Mouse (Mus musculus) leukemia stem cell, adult 10-12 weeks (primary cell): ENCODE results near the gene Gapvd1. TPM values are rescaled to one million over a fixed set of nuclear protein-coding genes. Genes with fewer than 3 reads are reported as not detected.

Experiments
- polyA plus RNA-seq: library from polyadenylated mRNA; stranded (reverse); fragments of >175 nt; gene quantifications from 2 replicates; pipeline ENCODE4 v1.2.3, GENCODE M21; 2012; ENCODE audit warnings: low replicate concordance

Gene Gapvd1
- 20.5 and 24.6 TPM in 2 replicates for polyA plus RNA-seq

DNA sequence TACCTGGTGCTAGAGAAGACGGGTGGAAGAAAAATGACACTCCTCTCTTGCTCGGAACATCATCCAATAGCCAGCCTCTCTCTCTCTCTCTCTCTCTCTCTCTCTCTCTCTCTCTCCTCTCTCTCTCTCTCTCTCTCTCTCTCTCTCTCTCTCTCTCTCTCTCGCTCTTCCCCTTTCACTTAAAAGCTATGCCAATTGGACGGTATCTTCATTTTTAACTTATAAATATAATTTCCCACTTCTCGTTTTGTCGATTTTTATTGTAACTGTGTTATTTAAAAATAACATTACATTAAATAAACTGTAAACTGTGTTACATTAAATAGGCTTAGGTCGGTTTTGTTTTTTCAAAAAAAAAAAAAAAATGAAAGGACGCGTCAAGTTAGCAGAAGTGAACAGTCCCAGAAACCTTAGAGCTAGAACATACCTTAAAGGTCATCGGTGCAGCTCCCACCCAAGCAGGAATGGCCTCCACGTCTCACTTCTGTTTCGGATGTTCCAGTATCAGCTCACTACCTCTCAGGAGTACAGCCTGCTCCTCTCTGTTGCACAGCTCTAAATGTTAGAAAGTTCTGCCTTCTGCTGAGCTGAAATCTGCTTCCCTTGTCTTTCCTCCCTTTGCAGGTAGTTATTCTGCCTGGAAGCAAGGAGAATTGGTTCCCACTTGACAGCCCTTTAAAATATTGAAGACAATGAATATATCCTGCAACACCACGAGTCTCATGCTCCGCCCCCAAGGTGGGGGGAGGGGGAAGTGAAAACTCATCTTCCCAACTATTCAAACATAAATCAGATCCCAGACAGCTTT is at the start of gene Gapvd1:
Gene Gapvd1, minus strand, starts transcription at position 682 of the 808 bp plus-strand sequence.

DNA sequence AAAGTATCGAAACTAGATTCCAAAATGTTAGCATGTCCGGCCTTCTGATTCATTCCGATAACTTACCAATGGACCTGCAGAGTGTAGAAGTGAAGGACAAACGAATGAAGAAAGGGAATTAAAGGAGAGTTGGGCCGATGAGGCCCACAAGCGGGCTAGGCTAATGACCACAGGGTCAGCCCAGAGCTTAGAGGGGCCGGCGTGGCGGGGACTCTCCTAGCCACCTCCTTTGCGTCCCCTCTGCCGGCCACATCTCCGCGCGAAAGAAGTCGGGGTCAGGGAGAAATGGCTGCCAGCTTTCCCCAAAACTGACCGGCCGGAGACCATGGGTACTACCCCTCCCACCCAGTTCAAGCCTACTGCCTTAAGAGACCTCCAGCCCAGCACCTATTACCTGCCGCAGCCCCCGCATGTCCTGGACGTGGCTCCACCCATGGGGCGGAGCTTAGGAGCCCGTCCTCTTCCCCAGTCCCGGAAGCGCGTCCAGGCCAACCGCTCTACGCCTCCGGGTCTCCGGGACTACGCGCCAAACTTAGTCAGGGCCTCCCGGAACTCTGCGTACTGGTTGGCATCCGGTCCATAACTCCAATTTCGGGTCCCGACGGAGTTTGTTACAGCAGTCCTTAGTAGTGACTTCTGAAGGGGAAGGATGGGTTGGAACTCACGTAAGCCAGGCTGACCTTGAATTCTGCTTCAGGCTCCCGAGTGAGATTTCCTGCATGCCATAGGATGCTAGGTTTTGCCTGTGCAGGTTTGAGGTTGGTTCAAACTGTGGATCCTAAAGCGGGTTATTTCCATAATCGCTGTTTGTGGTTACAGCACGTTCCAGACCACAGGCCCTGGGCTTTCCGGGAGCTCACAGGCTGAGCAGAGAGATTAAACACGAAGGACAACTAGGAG is 44.6 kb upstream of the Gapvd1 start, which contains the start of gene Rabepk:
Gene Rabepk, minus strand, starts transcription at position 556 of the 900 bp plus-strand sequence.

DNA sequence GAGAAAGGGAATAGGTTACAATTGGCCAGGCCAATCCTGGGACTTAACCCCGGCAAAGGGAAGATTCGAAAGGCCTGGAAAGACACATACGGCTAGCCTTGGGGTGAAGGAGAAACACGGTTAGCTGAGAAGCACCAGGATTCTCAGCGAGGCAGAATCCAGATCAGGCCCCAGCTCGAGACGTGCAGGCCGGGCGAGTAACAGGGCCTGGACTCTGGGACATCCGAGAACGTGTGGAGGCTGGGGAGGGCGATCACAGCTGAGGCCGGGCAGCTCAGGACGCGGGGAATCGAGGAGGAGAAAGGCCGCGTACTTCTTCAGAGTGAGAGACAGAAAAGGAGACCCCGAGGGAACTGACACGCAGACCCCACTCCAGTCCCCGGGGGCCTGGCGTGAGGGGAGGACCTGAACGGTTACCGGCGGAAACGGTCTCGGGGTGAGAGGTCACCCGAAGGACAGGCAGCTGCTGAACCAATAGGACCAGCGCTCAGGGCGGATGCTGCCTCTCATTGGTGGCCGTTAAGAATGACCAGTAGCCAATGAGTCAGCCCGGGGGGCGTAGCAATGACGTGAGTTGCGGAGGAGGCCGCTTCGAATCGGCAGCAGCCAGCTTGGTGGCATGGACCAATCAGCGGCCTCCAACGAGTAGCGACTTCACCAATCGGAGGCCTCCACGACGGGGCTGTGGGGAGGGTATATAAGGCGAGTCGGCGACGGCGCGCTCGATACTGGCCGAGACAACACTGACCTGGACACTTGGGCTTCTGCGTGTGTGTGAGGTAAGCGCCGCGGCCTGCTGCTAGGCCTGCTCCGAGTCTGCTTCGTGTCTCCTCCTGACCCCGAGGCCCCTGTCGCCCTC is 16.6 kb upstream of the Gapvd1 start, which contains the start of gene Hspa5:
Gene Hspa5, plus strand, starts transcription at position 603 of the 859 bp plus-strand sequence.

Other genes with a start within 250 kb of the Gapvd1 start
- gene Hspa5, start 16.7 kb upstream of the Gapvd1 start, polyA plus RNA-seq, result 56.4 and 125 TPM in 2 replicates
- gene Rabepk, start 44.7 kb upstream of the Gapvd1 start, polyA plus RNA-seq, result 5.6 and 20.6 TPM in 2 replicates
- gene Fbxw2, start 71.1 kb upstream of the Gapvd1 start, polyA plus RNA-seq, result 25.3 and 42.4 TPM in 2 replicates
- not detected in 2 replicates for gene Gm34653, start 77.8 kb upstream of the Gapvd1 start, polyA plus RNA-seq
- not detected in 2 replicates for gene Cutal, start 119.2 kb upstream of the Gapvd1 start, polyA plus RNA-seq
- gene Psmd5, start 119.7 kb upstream of the Gapvd1 start, polyA plus RNA-seq, result 5.3 and 11.2 TPM in 2 replicates
- 2.7 and 3.9 TPM in 2 replicates for gene Phf19, start 158.8 kb upstream of the Gapvd1 start, polyA plus RNA-seq
- 3.8 and 5.1 TPM in 2 replicates for gene Traf1, start 206.5 kb upstream of the Gapvd1 start, polyA plus RNA-seq